Mouse (Mus musculus): ENCODE measurements at regions not wholly inside any gene's neighbourhood (a gene's known extent, or its start where the extent isn't known, plus 50 kb on each side); places are given as distances from the start of the nearest gene placed in this dataset.

GRCm38 (mm10) chr6:103275476-103275875 lies 234.9 kb upstream of the Chl1 start:
- Histone ChIP-seq H3K4me2 (replicated peaks) (no peak overlapping the region), H3K4me1 (replicated peaks; ENCODE audit: control insufficient read depth, insufficient read depth, low read length) (no peaks in the 10 kb centered on the region), H3K9ac (no peak overlapping the region), H3K27me3 (ENCODE audit: control insufficient read depth, insufficient read depth, low read length) (no peaks in the 10 kb centered on the region), H3K27ac (no peak overlapping the region), H3K4me3 (replicated peaks; ENCODE audit: low read length) (no peak overlapping the region), H3K36me3 (replicated peaks; ENCODE audit: control insufficient read depth, insufficient read depth) (no peaks in the 10 kb centered on the region), H3K9me3 (ENCODE audit: control insufficient read depth, low read length) (no peaks in the 10 kb centered on the region)
- 24% methylated on average over 2 of the region's 2 CpGs for WGBS
- ATAC-seq (ENCODE audit: low FRiP score) (no peak), DNase-seq (ENCODE audit: low spot score) (peak; percentile 80)

- DNase-seq (ENCODE audit: low spot score), result no peak
Measured at GRCm38 (mm10) chr6:103296015-103296414, 214.4 kb upstream of the Chl1 start.

GRCm38 (mm10) chr6:103306420-103307249 lies 203.8 kb upstream of the Chl1 start:
- 37% methylated on average over 8 of the region's 8 CpGs for WGBS

More at GRCm38 (mm10) chr6:103296015-103296414, 214.4 kb upstream of the Chl1 start:
- H3K27me3 ChIP-seq (ENCODE audit: control insufficient read depth, insufficient read depth, low read length), result no peaks in the 10 kb centered on the region
- ATAC-seq (ENCODE audit: low FRiP score), result no peak
- no peaks in the 10 kb centered on the region for H3K4me1 ChIP-seq (replicated peaks; ENCODE audit: control insufficient read depth, insufficient read depth, low read length)
- H3K4me2 ChIP-seq (replicated peaks), result no peak overlapping the region
- H3K27ac ChIP-seq, result no peak overlapping the region
- no peak overlapping the region for H3K4me3 ChIP-seq (replicated peaks; ENCODE audit: low read length)
- WGBS, result 94% methylated on average over 6 of the region's 6 CpGs
- no peaks in the 10 kb centered on the region for H3K9me3 ChIP-seq (ENCODE audit: control insufficient read depth, low read length)
- H3K9ac ChIP-seq, result no peak overlapping the region
- H3K36me3 ChIP-seq (replicated peaks; ENCODE audit: control insufficient read depth, insufficient read depth), result no peaks in the 10 kb centered on the region

GRCm38 (mm10) chr6:103307250-103307580 lies 203.2 kb upstream of the Chl1 start:
- peak overlapping the region; percentile 80 for H3K27ac ChIP-seq
- H3K36me3 ChIP-seq (replicated peaks; ENCODE audit: control insufficient read depth, insufficient read depth), result no peaks in the 10 kb centered on the region
- no peak overlapping the region for H3K4me3 ChIP-seq (replicated peaks; ENCODE audit: low read length)
- no peaks in the 10 kb centered on the region for H3K9me3 ChIP-seq (ENCODE audit: control insufficient read depth, low read length)
- ATAC-seq (ENCODE audit: low FRiP score), result peak; percentile 62
- peaks cover 11% of the 10 kb centered on the region; the same call in 1 of the 2 replicates for H3K4me1 ChIP-seq (replicated peaks; ENCODE audit: control insufficient read depth, insufficient read depth, low read length)
- no peak for DNase-seq (ENCODE audit: low spot score)
- peak overlapping the region; percentile 47 for H3K9ac ChIP-seq
- no peaks in the 10 kb centered on the region for H3K27me3 ChIP-seq (ENCODE audit: control insufficient read depth, insufficient read depth, low read length)
- WGBS, result 14% methylated on average over 3 of the region's 3 CpGs
- no peak overlapping the region for H3K4me2 ChIP-seq (replicated peaks)

More at GRCm38 (mm10) chr6:103306420-103307249, 203.8 kb upstream of the Chl1 start:
- Histone ChIP-seq H3K9me3 (ENCODE audit: control insufficient read depth, low read length) (no peaks in the 10 kb centered on the region), H3K36me3 (replicated peaks; ENCODE audit: control insufficient read depth, insufficient read depth) (no peaks in the 10 kb centered on the region), H3K4me2 (replicated peaks) (no peak overlapping the region; the same call in 1 of the 2 replicates), H3K4me1 (replicated peaks; ENCODE audit: control insufficient read depth, insufficient read depth, low read length) (peaks cover 6% of the 10 kb centered on the region; the same call in 1 of the 2 replicates), H3K27ac (peak overlapping the region; percentile 80), H3K27me3 (ENCODE audit: control insufficient read depth, insufficient read depth, low read length) (no peaks in the 10 kb centered on the region), H3K9ac (peak overlapping the region; percentile 47), H3K4me3 (replicated peaks; ENCODE audit: low read length) (no peak overlapping the region)
- DNase-seq (ENCODE audit: low spot score), result peak; percentile 91
- peak; percentile 77 for ATAC-seq (ENCODE audit: low FRiP score)

GRCm38 (mm10) chr6:103312149-103312548 lies 198.2 kb upstream of the Chl1 start:
- H3K36me3 ChIP-seq (replicated peaks; ENCODE audit: control insufficient read depth, insufficient read depth), result no peaks in the 10 kb centered on the region
- H3K27ac ChIP-seq, result no peak overlapping the region
- H3K4me3 ChIP-seq (replicated peaks; ENCODE audit: low read length), result no peak overlapping the region
- no peak overlapping the region for H3K9ac ChIP-seq
- DNase-seq (ENCODE audit: low spot score) (no peak), ATAC-seq (ENCODE audit: low FRiP score) (no peak)
- WGBS, result 50% methylated on average over 6 of the region's 6 CpGs
- no peaks in the 10 kb centered on the region for H3K9me3 ChIP-seq (ENCODE audit: control insufficient read depth, low read length)
- peaks cover 15% of the 10 kb centered on the region; the same call in 1 of the 2 replicates for H3K4me1 ChIP-seq (replicated peaks; ENCODE audit: control insufficient read depth, insufficient read depth, low read length)
- no peaks in the 10 kb centered on the region for H3K27me3 ChIP-seq (ENCODE audit: control insufficient read depth, insufficient read depth, low read length)
- no peak overlapping the region for H3K4me2 ChIP-seq (replicated peaks)

- Histone ChIP-seq H3K36me3 (replicated peaks; ENCODE audit: control insufficient read depth, insufficient read depth) (no peaks in the 10 kb centered on the region), H3K27ac (no peak overlapping the region), H3K9me3 (ENCODE audit: control insufficient read depth, low read length) (no peaks in the 10 kb centered on the region), H3K4me1 (replicated peaks; ENCODE audit: control insufficient read depth, insufficient read depth, low read length) (0 out of 2 replicates have a peak, but pooled peaks cover 12% of the 10 kb centered on the region), H3K4me3 (replicated peaks; ENCODE audit: low read length) (no peak overlapping the region), H3K27me3 (ENCODE audit: control insufficient read depth, insufficient read depth, low read length) (no peaks in the 10 kb centered on the region), H3K4me2 (replicated peaks) (no peak overlapping the region), H3K9ac (no peak overlapping the region)
- ATAC-seq (ENCODE audit: low FRiP score), result no peak
- DNase-seq (ENCODE audit: low spot score), result no peak
- 42% methylated on average over 5 of the region's 5 CpGs for WGBS
Measured at GRCm38 (mm10) chr6:103312935-103313334, 197.5 kb upstream of the Chl1 start.

- no peaks in the 10 kb centered on the region for H3K36me3 ChIP-seq (replicated peaks; ENCODE audit: control insufficient read depth, insufficient read depth)
- H3K27me3 ChIP-seq (ENCODE audit: control insufficient read depth, insufficient read depth, low read length), result no peaks in the 10 kb centered on the region
- H3K4me2 ChIP-seq (replicated peaks), result no peak overlapping the region
- H3K27ac ChIP-seq, result 0 out of 2 replicates have a peak overlapping the region, but pooled peaks have one; percentile 18
- H3K4me3 ChIP-seq (replicated peaks; ENCODE audit: low read length), result no peak overlapping the region
- 0 out of 2 replicates have a peak, but pooled peaks cover 9% of the 10 kb centered on the region for H3K4me1 ChIP-seq (replicated peaks; ENCODE audit: control insufficient read depth, insufficient read depth, low read length)
- no peak overlapping the region for H3K9ac ChIP-seq
- H3K9me3 ChIP-seq (ENCODE audit: control insufficient read depth, low read length), result no peaks in the 10 kb centered on the region
- DNase-seq (ENCODE audit: low spot score), result no peak
- 18% methylated on average over 6 of the region's 6 CpGs for WGBS
- no peak for ATAC-seq (ENCODE audit: low FRiP score)
Measured at GRCm38 (mm10) chr6:103318081-103318480, 192.3 kb upstream of the Chl1 start.

GRCm38 (mm10) chr6:103318677-103319359 lies 191.6 kb upstream of the Chl1 start:
- no peak overlapping the region for H3K9ac ChIP-seq
- H3K9me3 ChIP-seq (ENCODE audit: control insufficient read depth, low read length), result no peaks in the 10 kb centered on the region
- H3K36me3 ChIP-seq (replicated peaks; ENCODE audit: control insufficient read depth, insufficient read depth), result no peaks in the 10 kb centered on the region
- no peaks in the 10 kb centered on the region for H3K27me3 ChIP-seq (ENCODE audit: control insufficient read depth, insufficient read depth, low read length)
- H3K4me2 ChIP-seq (replicated peaks), result no peak overlapping the region
- no peak for DNase-seq (ENCODE audit: low spot score)
- ATAC-seq (ENCODE audit: low FRiP score), result no peak
- H3K4me1 ChIP-seq (replicated peaks; ENCODE audit: control insufficient read depth, insufficient read depth, low read length), result 0 out of 2 replicates have a peak, but pooled peaks cover 8% of the 10 kb centered on the region
- H3K27ac ChIP-seq, result no peak overlapping the region
- H3K4me3 ChIP-seq (replicated peaks; ENCODE audit: low read length), result no peak overlapping the region
- 70% methylated on average over 3 of the region's 3 CpGs for WGBS

GRCm38 (mm10) chr6:103319964-103320363 lies 190.4 kb upstream of the Chl1 start:
- H3K27me3 ChIP-seq (ENCODE audit: control insufficient read depth, insufficient read depth, low read length), result no peaks in the 10 kb centered on the region
- no peak overlapping the region for H3K4me2 ChIP-seq (replicated peaks)
- no peak overlapping the region for H3K4me3 ChIP-seq (replicated peaks; ENCODE audit: low read length)
- peak overlapping the region; percentile 75 for H3K27ac ChIP-seq
- 66% methylated on average over 2 of the region's 2 CpGs for WGBS
- ATAC-seq (ENCODE audit: low FRiP score) (no peak), DNase-seq (ENCODE audit: low spot score) (no peak)
- 0 out of 2 replicates have a peak, but pooled peaks cover 8% of the 10 kb centered on the region for H3K4me1 ChIP-seq (replicated peaks; ENCODE audit: control insufficient read depth, insufficient read depth, low read length)
- H3K9me3 ChIP-seq (ENCODE audit: control insufficient read depth, low read length), result no peaks in the 10 kb centered on the region
- peak overlapping the region; percentile 39 for H3K9ac ChIP-seq
- H3K36me3 ChIP-seq (replicated peaks; ENCODE audit: control insufficient read depth, insufficient read depth), result no peaks in the 10 kb centered on the region

Data from hindbrain, embryonic 14.5 days (tissue).